Mouse (Mus musculus) urinary bladder, adult 2 months (tissue): ENCODE data around the gene Gadd45a. TPM values are rescaled to one million over a fixed set of nuclear protein-coding genes. Genes with fewer than 3 reads are reported as not detected.
"Not testable (repeated sequence)": the region's sequence is repeated elsewhere in the genome, so short reads cannot be mapped to it uniquely, and the experiment has no call there.

Experiments
- DNase-seq: peaks from one replicate; pipeline ENCODE4 v3.0.0; 2022; ENCODE audit warnings: low spot score
- polyA plus RNA-seq: library from polyadenylated mRNA; depleted of rRNA; stranded (reverse); fragments of >200 nt; gene quantifications from 2 replicates; pipeline ENCODE4 v1.2.3, GENCODE M21; 2012

Gadd45a gene
- polyA plus RNA-seq, 1 experiment, result 69.7 TPM

- DNase-seq, result not testable (repeated sequence)
Observed at GRCm38 (mm10) chr6:67019001-67019400, 18.3 kb downstream of the Gadd45a start.

- DNase-seq, result no peak
Observed at GRCm38 (mm10) chr6:67018365-67018764, 18.9 kb downstream of the Gadd45a start.

DNA sequence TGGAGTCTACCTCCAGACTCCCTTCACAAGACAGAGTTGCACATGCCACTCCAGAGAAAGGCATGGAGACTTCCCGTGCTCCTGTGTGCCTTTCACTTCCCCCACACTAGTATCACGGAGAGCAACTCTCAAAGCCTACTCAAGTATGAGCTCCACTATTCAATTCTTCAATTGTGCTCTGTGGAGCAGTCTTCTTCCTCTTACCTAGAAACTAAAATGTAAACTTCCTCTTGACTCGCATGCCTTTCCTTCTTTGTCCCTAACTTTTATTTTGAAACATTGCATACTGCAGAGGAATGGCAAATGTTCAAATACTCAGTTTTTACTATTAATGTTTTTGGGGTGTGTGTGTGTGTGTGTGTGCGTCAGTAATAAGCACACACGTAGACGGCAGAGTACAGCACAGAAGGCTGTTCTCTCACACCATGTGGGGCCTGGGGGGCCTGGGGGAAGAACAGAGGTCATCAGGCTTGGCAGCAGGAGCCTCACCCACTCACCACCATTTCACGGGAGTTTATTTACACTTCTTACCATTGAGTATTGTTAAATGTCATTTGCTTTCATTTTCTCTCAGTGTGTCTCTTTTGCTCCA, 20.6 kb downstream of the Gadd45a start:
- no peak for DNase-seq

DNA sequence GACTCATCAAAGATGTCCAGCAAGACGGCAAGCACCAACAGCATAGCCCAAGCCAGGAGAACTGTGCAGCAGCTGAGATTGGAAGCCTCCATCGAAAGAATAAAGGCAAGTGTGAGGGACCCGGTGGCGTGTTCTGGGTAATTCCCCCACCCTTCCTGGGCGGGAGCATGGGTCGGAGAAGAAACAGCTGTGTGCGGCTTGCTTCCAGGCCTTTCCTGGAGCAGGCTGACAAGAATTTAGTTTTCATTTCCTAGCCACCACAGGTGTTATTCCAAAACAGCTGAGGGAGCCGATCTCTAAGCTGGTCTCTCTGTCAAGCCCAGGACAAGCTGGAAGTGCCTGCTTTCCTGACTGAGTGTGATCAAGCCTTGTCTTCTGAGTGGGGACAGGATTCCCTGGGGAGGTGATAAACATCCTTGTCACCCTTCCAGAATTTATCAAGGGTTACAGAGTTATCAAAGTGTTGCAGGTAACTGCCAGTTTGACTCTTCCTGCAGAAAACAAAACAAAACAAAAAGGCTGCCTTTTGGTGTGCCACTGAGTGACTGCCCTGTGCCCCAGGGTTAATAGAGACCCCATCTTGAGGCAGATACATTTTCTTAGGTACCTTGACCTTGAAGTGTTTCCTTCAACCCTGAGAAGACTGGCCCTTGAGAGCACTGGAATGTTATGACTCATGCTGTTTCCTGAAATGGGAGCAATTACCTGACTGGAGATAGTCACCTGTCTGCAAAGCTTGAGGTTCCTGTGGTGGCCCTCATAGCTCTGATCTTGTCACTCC, 21.3 kb downstream of the Gadd45a start:
- DNase-seq, result no peak

GRCm38 (mm10) chr6:67014679-67015075, 22.6 kb downstream of the Gadd45a start:
- no peak for DNase-seq

DNA sequence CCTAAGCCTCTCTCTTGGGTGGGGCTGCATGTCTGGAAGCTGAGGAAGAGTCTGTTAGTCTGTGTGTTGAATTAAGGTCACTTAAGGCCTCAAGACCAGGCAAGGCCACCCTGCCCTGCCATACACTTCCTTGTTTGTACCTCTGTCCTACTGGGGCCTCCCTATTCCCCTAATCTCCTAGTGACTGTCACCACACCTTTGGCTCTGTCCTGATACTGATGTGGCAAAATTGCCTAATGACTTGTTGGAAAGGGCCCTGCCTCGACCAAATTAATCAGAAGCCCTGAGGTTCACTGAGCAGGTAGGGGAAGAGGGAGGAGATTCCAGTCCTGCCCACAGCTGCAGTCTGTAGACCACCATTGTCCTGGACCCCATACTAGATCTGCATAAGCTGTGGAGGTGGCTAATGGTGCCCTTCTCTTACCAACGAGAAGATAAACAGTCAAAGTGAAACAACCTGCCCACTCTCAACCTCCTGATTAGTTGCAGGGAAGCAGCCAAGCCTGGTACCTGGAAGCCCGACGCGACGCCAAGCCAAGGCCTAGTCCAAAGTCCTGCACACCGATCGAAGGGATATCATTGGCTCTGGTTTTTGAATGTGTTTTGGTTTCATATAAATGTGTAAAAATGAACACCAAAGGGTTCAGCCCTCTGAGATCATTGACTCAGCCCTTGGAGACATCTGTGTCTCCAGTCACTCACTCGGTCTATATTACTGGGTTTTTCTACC, 23.1 kb downstream of the Gadd45a start:
- DNase-seq, result no peak

DNA sequence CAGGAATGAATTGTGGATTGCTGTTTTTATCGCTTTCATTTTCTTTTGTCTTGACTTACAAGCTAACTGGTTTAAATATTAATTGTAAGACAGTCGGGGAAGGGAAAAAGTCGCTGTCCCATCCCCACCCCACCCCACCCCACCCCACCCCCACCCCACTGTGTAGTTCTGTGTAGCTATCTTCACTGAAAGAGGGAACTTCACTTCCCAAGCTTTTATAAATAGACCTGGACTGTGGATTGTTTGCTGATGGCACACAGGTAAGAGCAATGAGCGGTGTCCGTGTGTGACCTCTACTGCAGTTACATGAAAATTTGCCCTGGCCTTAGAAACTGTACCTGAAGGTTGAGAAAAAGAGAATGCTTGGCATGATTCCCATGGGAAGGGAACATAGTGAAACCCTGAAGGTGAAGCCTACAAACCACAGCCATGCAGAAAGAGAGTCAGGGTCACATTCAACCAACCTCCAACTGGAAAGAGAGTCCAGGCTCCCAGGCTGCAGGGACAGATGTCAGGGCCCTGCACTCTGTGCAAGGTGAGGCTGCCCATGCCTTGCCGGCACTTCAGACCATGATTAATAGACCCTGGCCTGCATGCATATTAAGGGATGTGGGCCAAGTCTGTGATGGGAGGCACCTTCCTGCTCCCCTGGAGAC, 23.8 kb downstream of the Gadd45a start:
- no peak for DNase-seq

- DNase-seq, result no peak
Observed at GRCm38 (mm10) chr6:67011217-67011518, 26.1 kb downstream of the Gadd45a start.

DNA sequence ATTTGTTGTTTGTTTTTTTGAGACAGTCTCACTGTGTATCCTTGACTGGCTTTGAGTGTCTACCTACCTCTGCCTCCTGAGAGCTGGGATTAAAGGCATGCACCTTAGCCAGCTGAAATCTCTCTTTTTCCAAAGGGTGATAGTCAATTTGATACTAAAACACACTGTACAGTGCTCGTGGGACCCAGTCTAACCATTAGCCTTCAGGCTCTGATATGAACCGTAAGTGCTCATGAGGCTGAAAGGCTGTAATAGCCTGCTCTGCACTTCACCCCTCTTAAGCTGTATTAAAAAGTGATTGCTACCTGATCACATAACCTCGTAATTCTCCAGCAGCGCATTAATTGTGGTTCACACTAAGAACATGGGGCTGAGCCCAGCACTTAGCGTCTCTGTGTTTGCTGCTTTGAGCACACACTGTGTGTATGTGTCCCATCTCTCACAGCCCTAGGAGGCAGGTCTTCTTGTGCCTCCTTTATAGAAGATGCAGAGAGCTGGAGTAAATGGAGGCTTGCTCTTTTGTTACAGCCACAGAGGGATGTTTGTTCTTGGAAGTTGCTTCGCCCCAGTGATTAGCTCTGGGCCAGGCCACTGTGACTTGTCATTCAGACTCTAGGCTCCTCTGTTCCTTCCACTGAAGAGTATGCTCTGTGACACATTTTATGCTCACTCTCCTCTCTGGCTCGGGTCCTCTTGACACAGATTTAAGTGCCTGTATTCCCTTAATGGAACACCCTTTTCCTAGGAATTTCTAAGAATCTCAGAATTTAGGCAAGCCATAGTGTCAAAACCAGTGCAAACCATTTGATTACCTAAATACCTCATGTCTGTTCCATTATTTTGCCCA, 26.7 kb downstream of the Gadd45a start:
- no peak for DNase-seq

DNA sequence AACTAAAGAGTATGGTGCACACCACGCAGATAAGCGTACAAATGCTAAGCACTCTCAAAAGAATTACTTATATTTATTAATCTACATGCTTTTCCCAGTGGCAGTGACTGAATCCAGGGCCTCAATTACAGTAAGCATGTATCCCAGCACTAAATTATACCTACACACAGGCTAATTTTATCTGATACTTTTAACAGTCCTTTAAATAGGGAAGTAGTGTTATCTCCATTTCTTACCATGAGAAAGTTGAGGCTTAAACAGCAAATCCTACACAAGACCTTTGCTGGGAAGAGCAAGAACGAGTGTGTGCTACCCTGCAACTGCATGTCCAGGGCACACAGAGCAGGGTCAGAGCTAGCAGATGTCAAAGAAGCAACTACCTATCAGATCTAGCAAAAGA, 27.4 kb downstream of the Gadd45a start:
- DNase-seq, result no peak

DNA sequence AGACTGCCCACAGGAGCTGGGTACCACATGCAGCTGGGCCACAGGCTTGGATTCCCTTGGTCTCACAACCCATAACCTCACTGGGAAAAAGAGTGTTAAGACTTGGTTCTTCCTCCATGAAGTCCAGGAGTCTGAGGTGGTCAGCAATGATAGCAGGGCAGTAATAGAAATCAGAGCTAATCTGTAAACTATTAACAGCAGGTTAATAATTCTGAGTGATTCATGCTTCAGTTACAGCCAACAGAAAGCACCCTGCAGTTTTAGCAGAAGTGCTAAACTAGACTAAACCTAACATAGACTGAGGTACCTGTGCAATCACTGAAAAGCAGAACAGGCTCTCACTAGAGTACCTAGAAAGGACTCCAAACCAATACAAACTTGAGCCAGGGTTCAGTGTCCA, 37.5 kb downstream of the Gadd45a start:
- no peak for DNase-seq

DNA sequence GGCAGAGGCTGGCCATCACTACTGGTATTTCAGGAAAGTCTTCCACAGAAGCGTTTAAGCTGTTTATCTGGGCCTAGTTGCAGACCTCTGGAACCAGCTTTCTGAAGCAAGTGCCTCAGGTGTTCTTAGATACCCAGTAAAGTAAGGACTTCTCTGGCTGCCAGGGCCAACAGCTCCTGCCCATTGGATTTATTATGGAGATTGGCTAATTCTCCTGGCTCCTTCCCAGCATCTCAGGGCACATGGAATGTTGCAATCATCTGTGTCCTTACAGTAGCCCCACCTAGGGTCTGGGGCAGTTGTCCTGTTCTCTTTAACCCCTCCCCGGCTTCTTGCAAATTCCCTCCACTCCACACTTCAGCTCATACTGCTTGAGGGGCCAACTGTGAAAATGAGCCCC, 38.6 kb downstream of the Gadd45a start:
- DNase-seq, result no peak

- DNase-seq, result no peak
Observed at GRCm38 (mm10) chr6:66996257-66996656, 41.0 kb downstream of the Gadd45a start.

DNA sequence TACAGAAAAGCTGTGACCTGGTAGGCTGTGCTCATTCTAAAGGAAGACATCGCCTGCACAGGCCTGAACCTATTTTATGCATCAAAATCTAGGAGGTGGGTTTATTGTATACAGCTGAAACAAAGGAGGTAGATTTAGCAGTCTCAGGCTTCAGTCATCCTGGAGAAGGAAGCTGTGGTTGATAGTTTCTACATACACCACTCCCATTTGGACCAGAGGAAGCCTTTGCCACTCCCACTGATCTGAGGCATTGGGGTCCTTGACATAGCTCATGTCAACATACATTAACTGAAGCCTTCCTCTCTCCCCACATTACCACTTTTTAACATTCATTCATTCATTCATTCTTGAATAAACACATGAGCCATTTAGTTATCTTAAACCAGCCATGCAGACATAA, 41.4 kb downstream of the Gadd45a start:
- no peak for DNase-seq

- no peak for DNase-seq
Observed at GRCm38 (mm10) chr6:66994981-66995380, 42.3 kb downstream of the Gadd45a start.

- DNase-seq, result no peak
Observed at GRCm38 (mm10) chr6:66992786-66993185, 44.5 kb downstream of the Gadd45a start.

GRCm38 (mm10) chr6:66992232-66992631, 45.0 kb downstream of the Gadd45a start:
- DNase-seq, result no peak

GRCm38 (mm10) chr6:66989518-66989917, 47.7 kb downstream of the Gadd45a start:
- DNase-seq, result no peak

DNA sequence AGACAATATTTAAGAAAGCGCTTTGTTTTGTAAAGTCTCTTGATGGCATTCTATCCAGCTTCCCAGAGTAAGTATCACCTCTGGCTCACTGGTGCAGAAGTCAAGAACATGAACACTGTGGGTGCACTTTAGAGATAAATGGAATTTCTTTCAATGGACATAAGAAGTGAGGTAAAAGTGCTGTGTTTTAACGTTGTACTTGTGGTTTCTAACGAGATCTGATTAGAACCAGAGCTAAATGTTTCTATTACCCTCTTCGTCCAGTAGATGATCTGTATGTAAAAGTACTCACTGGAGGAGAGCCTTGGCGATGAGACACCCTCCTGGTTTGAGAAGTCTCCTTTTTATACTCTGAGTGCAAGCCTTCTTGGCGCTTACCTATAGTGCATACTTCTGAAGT, 48.2 kb downstream of the Gadd45a start:
- no peak for DNase-seq

GRCm38 (mm10) chr6:66988363-66988762, 48.9 kb downstream of the Gadd45a start:
- no peak for DNase-seq

DNA sequence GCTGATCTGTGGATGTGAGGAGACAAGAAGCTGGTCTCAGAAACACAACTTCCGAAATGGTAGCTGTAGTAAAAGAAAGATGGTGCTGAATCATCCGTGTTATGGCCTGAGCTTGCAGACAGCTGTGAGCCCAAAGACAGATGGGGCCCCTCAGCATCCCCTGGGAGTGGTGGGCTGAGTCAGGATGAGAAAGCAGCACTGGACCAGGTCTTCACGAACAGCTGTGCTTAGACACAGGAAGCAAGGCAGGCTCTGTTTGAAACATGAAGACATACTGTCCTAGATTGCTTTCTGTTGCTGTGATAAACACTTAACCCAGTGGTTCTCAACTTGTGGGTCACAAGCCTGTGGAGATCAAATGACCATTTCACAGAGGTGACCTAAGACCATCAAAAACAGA, 49.6 kb downstream of the Gadd45a start:
- DNase-seq, result no peak

- no peak for DNase-seq
Observed at GRCm38 (mm10) chr6:66986063-66986462, 51.2 kb downstream of the Gadd45a start.
